Mouse (Mus musculus): ENCODE results near the gene Sh3d21. TPM values are rescaled to one million over a fixed set of nuclear protein-coding genes. Genes with fewer than 3 reads are reported as not detected.

The Sh3d21 gene
- polyA plus RNA-seq, 1 experiment, result 5.5 TPM

DNA sequence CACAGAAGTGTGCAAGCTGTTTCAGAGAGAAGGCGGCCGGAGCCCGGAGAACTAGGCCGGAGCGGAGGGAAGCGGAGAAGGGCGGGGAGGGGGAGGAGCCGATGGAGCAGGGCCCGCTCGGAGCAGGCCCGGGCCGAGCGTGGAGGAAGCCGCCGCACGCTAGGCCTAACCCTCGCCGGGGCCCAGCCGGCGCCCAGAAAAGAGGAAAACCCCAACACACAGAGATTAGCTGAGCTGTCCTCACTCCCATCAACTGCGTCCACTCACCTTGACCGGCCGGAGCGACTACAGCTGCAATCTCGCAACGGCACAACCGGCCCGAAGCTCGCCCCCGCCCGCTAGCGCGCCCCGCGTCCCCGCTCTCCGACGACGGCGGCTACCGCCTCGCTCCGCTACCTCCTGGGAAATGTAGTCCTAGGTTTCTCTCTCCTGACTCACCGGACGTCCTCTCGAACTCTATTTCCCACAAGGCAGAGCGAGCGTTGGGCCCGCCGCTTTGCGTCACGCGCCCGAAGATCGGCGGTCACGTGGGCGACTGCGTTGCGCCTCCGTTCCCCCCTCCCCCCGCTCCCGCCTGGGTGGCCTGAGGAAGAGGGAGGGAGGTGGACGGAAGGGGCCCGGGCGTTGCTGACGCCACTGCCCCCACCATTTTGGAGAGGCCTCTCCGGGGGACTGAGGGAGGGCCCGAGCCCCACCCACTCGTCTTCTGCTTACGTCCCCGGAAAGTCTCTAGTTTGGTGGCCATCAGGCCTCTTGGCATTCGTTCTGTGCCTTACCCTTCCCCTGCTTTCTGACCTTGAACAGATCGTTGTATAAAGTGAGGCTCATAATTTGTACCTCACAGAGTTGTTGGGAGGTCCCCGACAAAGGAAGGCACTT is 39.3 kb upstream of the Sh3d21 start, which contains the start of gene Thrap3:
Thrap3 (minus strand) TSS at position 458 of the 879 bp plus-strand sequence.
- Histone ChIP-seq H3K27me3 (replicated peaks; ENCODE audit: control insufficient read depth, insufficient read depth, low read length) (no peaks in the 10 kb centered on the region), H3K36me3 (ENCODE audit: control insufficient read depth, insufficient read depth, low read length) (no peaks in the 10 kb centered on the region), H3K27ac (ENCODE audit: insufficient read depth, low read depth, low read length) (peak within 1 kb of the TSS; percentile 98), H3K4me1 (ENCODE audit: control insufficient read depth, insufficient read depth, low read length) (peaks cover 16% of the 10 kb centered on the region), H3K4me3 (ENCODE audit: insufficient read depth, low read depth, low read length) (peak within 1 kb of the TSS; percentile 79)
- WGBS, result under 1% methylated on average over 72 of the region's 75 CpGs
- no peak for TF ChIP-seq CTCF (conservative IDR thresholded peaks at IDR 0.05; ENCODE audit: insufficient read depth, insufficient read length, low read depth, low read length)
- peak; percentile 83 for TF ChIP-seq POLR2A (IDR thresholded peaks at IDR 0.05; ENCODE audit: low read depth, low read length)
- peak; percentile 99 for DNase-seq

- H3K4me1 ChIP-seq (ENCODE audit: control insufficient read depth, insufficient read depth, low read length), result peaks cover 16% of the 10 kb centered on the region
- WGBS, result under 1% methylated on average over 28 of the region's 28 CpGs
- H3K27ac ChIP-seq (ENCODE audit: insufficient read depth, low read depth, low read length), result peak overlapping the region; percentile 97
- TF ChIP-seq CTCF (conservative IDR thresholded peaks at IDR 0.05; ENCODE audit: insufficient read depth, insufficient read length, low read depth, low read length) (peak; percentile 34), POLR2A (IDR thresholded peaks at IDR 0.05; ENCODE audit: low read depth, low read length) (no peak)
- peak overlapping the region; percentile 79 for H3K4me3 ChIP-seq (ENCODE audit: insufficient read depth, low read depth, low read length)
- DNase-seq, result peak; percentile 57
- H3K27me3 ChIP-seq (replicated peaks; ENCODE audit: control insufficient read depth, insufficient read depth, low read length), result no peaks in the 10 kb centered on the region
- H3K36me3 ChIP-seq (ENCODE audit: control insufficient read depth, insufficient read depth, low read length), result no peaks in the 10 kb centered on the region
Observed at GRCm38 (mm10) chr4:126201514-126202302, 38.4 kb upstream of the Sh3d21 start.

DNA sequence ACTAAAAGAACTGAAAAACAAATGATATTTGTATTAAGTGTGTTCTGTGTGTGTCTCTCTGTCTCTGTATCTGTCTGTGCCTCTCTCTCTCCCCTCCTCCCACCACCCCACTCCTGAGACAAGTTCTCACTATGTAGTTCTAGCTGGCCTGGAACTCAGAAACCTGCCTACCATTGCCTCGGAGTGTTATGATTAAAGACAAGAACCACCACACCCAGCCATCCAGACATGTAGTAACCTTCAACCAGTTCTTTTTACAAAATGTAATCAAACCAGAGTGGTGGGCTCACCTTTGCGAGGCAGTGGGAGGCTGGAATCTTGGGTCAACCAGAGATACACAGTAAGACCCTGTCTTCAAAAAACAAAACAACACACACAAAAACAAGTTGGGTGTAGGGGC is 37.4 kb upstream of the Sh3d21 start:
- 19% methylated on average over 2 of the region's 2 CpGs for WGBS
- Histone ChIP-seq H3K4me3 (ENCODE audit: insufficient read depth, low read depth, low read length) (peak overlapping the region; percentile 11; the same call in 1 of the 2 replicates), H3K27me3 (replicated peaks; ENCODE audit: control insufficient read depth, insufficient read depth, low read length) (no peaks in the 10 kb centered on the region), H3K27ac (ENCODE audit: insufficient read depth, low read depth, low read length) (peak overlapping the region; percentile 9; the same call in 1 of the 2 replicates), H3K4me1 (ENCODE audit: control insufficient read depth, insufficient read depth, low read length) (peaks cover 16% of the 10 kb centered on the region), H3K36me3 (ENCODE audit: control insufficient read depth, insufficient read depth, low read length) (no peaks in the 10 kb centered on the region)
- TF ChIP-seq CTCF (conservative IDR thresholded peaks at IDR 0.05; ENCODE audit: insufficient read depth, insufficient read length, low read depth, low read length) (no peak), POLR2A (IDR thresholded peaks at IDR 0.05; ENCODE audit: low read depth, low read length) (no peak)
- DNase-seq, result no peak

- Histone ChIP-seq H3K36me3 (ENCODE audit: control insufficient read depth, insufficient read depth, low read length) (no peaks in the 10 kb centered on the region), H3K27me3 (replicated peaks; ENCODE audit: control insufficient read depth, insufficient read depth, low read length) (no peaks in the 10 kb centered on the region), H3K27ac (ENCODE audit: insufficient read depth, low read depth, low read length) (no peak overlapping the region), H3K4me3 (ENCODE audit: insufficient read depth, low read depth, low read length) (no peak overlapping the region), H3K4me1 (ENCODE audit: control insufficient read depth, insufficient read depth, low read length) (peaks cover 16% of the 10 kb centered on the region)
- no peak for TF ChIP-seq CTCF (conservative IDR thresholded peaks at IDR 0.05; ENCODE audit: insufficient read depth, insufficient read length, low read depth, low read length)
- no peak for TF ChIP-seq POLR2A (IDR thresholded peaks at IDR 0.05; ENCODE audit: low read depth, low read length)
- DNase-seq, result no peak
- WGBS, result 7% methylated on average over 1 of the region's 1 CpGs
Observed at GRCm38 (mm10) chr4:126200036-126200435, 36.7 kb upstream of the Sh3d21 start.

- Histone ChIP-seq H3K4me1 (ENCODE audit: control insufficient read depth, insufficient read depth, low read length) (peaks cover 16% of the 10 kb centered on the region), H3K27ac (ENCODE audit: insufficient read depth, low read depth, low read length) (no peak overlapping the region), H3K27me3 (replicated peaks; ENCODE audit: control insufficient read depth, insufficient read depth, low read length) (no peaks in the 10 kb centered on the region), H3K36me3 (ENCODE audit: control insufficient read depth, insufficient read depth, low read length) (no peaks in the 10 kb centered on the region), H3K4me3 (ENCODE audit: insufficient read depth, low read depth, low read length) (no peak overlapping the region)
- TF ChIP-seq POLR2A (IDR thresholded peaks at IDR 0.05; ENCODE audit: low read depth, low read length) (no peak), CTCF (conservative IDR thresholded peaks at IDR 0.05; ENCODE audit: insufficient read depth, insufficient read length, low read depth, low read length) (no peak)
- 20% methylated on average over 6 of the region's 6 CpGs for WGBS
- DNase-seq, result no peak
Observed at GRCm38 (mm10) chr4:126199556-126199955, 36.3 kb upstream of the Sh3d21 start.

- peaks cover 7% of the 10 kb centered on the region for H3K36me3 ChIP-seq (ENCODE audit: control insufficient read depth, insufficient read depth, low read length)
- H3K4me1 ChIP-seq (ENCODE audit: control insufficient read depth, insufficient read depth, low read length), result peaks cover 16% of the 10 kb centered on the region
- DNase-seq, result peak; percentile 64
- TF ChIP-seq CTCF (conservative IDR thresholded peaks at IDR 0.05; ENCODE audit: insufficient read depth, insufficient read length, low read depth, low read length) (no peak), POLR2A (IDR thresholded peaks at IDR 0.05; ENCODE audit: low read depth, low read length) (no peak)
- H3K27ac ChIP-seq (ENCODE audit: insufficient read depth, low read depth, low read length), result no peak overlapping the region
- H3K4me3 ChIP-seq (ENCODE audit: insufficient read depth, low read depth, low read length), result no peak overlapping the region
- WGBS, result 22% methylated on average over 3 of the region's 3 CpGs
- no peaks in the 10 kb centered on the region for H3K27me3 ChIP-seq (replicated peaks; ENCODE audit: control insufficient read depth, insufficient read depth, low read length)
Observed at GRCm38 (mm10) chr4:126197485-126197884, 34.2 kb upstream of the Sh3d21 start.

DNA sequence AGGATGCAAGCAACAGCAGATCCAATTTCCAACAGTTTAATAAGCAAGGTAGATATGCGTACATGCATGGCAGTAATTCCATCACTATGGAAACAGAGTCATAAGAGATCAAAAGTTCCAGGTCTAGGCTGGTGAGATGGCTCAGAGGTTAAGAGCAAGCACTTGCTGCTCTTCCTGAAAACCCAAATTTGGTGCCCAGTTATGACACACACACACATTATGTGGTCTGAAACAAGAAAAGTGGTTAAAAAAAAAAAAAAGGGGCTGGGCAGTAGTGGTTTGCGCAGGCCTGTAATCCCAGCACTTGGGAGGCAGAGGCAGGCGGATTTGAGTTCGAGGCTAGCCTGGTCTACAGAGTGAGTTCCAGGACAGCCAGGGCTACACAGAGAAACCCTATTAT is 31.6 kb upstream of the Sh3d21 start:
- H3K27me3 ChIP-seq (replicated peaks; ENCODE audit: control insufficient read depth, insufficient read depth, low read length), result no peaks in the 10 kb centered on the region
- WGBS, result 84% methylated on average over 4 of the region's 4 CpGs
- no peak overlapping the region for H3K27ac ChIP-seq (ENCODE audit: insufficient read depth, low read depth, low read length)
- no peak for DNase-seq
- TF ChIP-seq POLR2A (IDR thresholded peaks at IDR 0.05; ENCODE audit: low read depth, low read length) (no peak), CTCF (conservative IDR thresholded peaks at IDR 0.05; ENCODE audit: insufficient read depth, insufficient read length, low read depth, low read length) (no peak)
- peaks cover 10% of the 10 kb centered on the region for H3K4me1 ChIP-seq (ENCODE audit: control insufficient read depth, insufficient read depth, low read length)
- peaks cover 7% of the 10 kb centered on the region for H3K36me3 ChIP-seq (ENCODE audit: control insufficient read depth, insufficient read depth, low read length)
- H3K4me3 ChIP-seq (ENCODE audit: insufficient read depth, low read depth, low read length), result no peak overlapping the region

Measured in kidney, adult 2 months (tissue).